Mouse (Mus musculus) megakaryocyte, embryonic 14.5 days (primary cell): ENCODE data around the gene Gm26938. TPM values are rescaled to one million over a fixed set of nuclear protein-coding genes. Genes with fewer than 3 reads are reported as not detected.

Experiments
- H3K27me3 ChIP-seq: replicated peaks from 2 replicates; pipeline ENCODE3; 2012; ENCODE audit warnings: inconsistent platforms
- H3K36me3 ChIP-seq: replicated peaks from 2 replicates; pipeline ENCODE3; 2012; ENCODE audit warnings: low read length, inconsistent platforms, mixed read lengths
- H3K4me1 ChIP-seq: 2 replicates; pipeline ENCODE4 v1.6.1; 2012; ENCODE audit warnings: inconsistent platforms
- H3K4me3 ChIP-seq: replicated peaks from 2 replicates; pipeline ENCODE3; 2012; ENCODE audit warnings: moderate library complexity, mild to moderate bottlenecking, inconsistent platforms
- H3K9me3 ChIP-seq: 2 replicates; pipeline ENCODE4 v1.6.1; 2012; ENCODE audit warnings: inconsistent platforms
- FLI1 ChIP-seq: IDR thresholded peaks from 2 replicates; pipeline ENCODE4 v1.6.1; 2012; ENCODE audit warnings: low read length, inconsistent platforms, mixed read lengths
- GATA1 ChIP-seq: IDR thresholded peaks from 3 replicates; pipeline ENCODE4 v1.6.1; 2012; ENCODE audit warnings: mixed read lengths, low read length, inconsistent platforms, borderline replicate concordance
- polyA plus RNA-seq: library from polyadenylated mRNA; stranded (reverse); fragments of >175 nt; gene quantifications from 2 replicates; pipeline ENCODE4 v1.2.3, GENCODE M21; 2012; ENCODE audit warnings: low replicate concordance; ENCODE audit not compliant: insufficient read depth

Gene Gm26938
- polyA plus RNA-seq, 1 experiment = not detected

DNA sequence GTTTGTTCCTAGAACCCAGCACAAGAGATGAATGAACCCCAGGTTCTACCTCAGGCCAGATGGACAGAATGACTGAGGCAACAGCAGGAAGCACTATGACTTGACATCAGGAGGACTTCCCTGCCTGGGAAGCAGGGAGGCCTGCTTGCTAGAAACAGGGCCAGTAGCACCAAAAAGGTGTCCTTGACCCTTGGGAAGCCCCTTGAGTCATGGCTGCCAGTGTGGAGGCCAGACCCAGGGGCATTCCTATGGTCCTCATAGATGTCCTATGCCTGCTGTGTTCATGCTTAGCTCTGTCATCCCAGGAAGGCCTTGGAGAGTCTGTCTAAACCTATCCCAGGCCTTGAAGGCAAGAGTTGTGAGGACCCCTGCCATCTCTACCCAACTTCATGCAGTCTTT lies 9.8 kb downstream of the Gm26938 start:
- no peak overlapping the region for H3K4me3 ChIP-seq
- H3K9me3 ChIP-seq = no peaks in the 10 kb centered on the region
- TF ChIP-seq FLI1 (no peak), GATA1 (no peak)
- H3K36me3 ChIP-seq = peaks cover 21% of the 10 kb centered on the region
- H3K4me1 ChIP-seq = peaks cover 80% of the 10 kb centered on the region
- no peaks in the 10 kb centered on the region for H3K27me3 ChIP-seq

DNA sequence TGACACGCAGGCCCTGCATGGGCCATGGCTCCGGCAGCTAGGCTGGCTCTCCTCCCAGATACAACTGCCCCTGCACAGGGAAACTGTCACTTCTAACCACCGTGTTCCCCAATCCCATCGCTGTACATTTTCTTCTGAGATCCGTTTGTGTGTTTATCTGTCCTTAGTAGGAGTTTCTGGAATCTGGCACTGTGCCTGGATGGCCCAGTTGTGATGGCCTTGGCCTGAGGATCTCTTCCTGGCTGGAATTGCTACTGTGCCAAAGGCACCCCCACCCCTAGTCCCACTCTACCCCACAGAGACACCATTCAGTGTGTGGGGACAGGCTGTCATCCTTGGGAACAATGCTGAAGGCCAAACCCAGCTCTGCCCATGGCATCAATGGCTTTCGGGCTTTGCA lies 10.2 kb downstream of the Gm26938 start:
- TF ChIP-seq GATA1 (no peak), FLI1 (no peak)
- H3K4me1 ChIP-seq = peaks cover 85% of the 10 kb centered on the region
- no peaks in the 10 kb centered on the region for H3K27me3 ChIP-seq

DNA sequence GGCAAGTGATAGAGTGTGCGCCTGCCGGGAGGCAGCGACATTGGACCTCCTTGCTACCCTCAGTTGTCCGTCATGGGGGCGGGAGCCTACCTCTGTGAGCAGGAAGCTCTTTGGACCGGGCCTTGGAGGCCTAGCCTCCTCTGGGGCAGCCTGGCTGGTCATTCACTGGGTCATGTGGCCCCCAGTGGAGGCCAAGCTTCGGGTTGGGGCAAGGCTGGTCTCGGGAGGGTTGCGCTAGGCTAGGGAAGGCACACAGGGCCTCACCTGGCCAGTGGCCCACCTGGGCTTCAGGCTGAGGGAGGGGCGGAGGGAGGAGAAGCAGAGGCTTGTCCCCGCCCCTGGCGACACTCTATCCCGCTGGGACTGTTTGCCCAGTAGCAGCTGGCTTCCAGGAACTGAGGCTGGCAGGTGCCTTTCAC lies 12.2 kb downstream of the Gm26938 start:
- H3K36me3 ChIP-seq = no peaks in the 10 kb centered on the region
- no peak overlapping the region for H3K4me3 ChIP-seq
- TF ChIP-seq FLI1 (no peak), GATA1 (no peak)
- H3K27me3 ChIP-seq = no peaks in the 10 kb centered on the region
- H3K9me3 ChIP-seq = no peaks in the 10 kb centered on the region
- peaks cover 88% of the 10 kb centered on the region for H3K4me1 ChIP-seq

More for the DNA sequence above, 10.2 kb downstream of the Gm26938 start:
- peaks cover 16% of the 10 kb centered on the region for H3K36me3 ChIP-seq
- H3K9me3 ChIP-seq = no peaks in the 10 kb centered on the region
- peak overlapping the region; percentile 42 for H3K4me3 ChIP-seq

DNA sequence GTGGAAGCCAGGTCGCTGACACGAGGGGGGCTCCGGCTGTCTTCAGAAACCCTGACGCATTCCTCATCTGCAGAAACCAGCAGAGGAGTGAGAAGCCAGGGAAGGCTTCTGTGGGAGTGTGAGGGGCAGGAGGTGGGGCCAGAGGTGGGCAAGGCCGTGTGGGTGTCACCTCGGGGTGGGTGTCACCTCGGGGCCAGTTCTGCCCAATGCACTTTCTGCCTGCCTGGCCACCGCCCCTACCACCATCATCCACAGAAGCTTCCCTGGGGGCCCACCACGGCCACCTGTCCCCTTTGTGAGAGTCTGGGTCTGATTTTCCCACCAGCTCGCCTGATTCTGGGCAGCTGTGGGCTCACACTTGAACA lies 13.1 kb downstream of the Gm26938 start:
- peaks cover 4% of the 10 kb centered on the region for H3K36me3 ChIP-seq
- no peak overlapping the region for H3K4me3 ChIP-seq
- TF ChIP-seq FLI1 = no peak
- no peak for TF ChIP-seq GATA1
- H3K4me1 ChIP-seq = peaks cover 85% of the 10 kb centered on the region
- H3K27me3 ChIP-seq = no peaks in the 10 kb centered on the region
- no peaks in the 10 kb centered on the region for H3K9me3 ChIP-seq

DNA sequence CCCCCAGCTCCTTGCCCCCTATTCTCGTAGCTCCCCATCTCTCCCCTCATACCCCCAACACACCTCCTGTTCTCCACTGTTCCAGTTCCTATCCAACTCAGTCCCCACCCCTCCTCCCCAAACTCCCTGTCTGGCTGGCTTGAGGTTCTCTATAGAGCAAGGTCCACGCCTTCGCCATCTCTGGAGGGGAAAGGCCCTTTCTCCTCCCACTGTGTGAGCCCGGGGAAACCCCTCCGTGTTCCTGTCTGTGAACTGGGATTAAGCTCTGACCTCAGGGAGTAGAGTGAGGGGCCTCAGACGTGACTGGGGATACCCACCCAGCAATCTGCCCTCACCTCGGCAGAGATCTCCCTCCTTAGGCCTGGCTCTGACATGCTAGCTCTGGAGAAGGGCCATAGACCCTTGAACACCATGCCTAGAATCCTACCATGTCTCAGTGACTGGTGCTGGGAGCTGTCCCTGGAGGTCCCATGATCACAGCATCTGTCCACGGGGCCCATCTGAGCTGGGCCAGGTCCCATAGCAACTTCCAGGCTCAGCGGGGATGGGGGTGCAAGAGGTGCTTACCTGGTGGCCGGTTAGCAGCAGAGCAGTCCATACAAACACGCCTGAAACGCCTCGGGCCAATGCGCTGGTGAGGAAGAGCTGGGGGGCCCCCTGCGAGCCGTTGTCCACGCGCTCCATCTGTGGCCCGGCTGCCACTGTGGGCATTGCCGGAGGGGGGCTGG lies 13.6 kb downstream of the Gm26938 start:
- TF ChIP-seq FLI1 = no peak
- TF ChIP-seq GATA1 = no peak
- Histone ChIP-seq H3K4me3 (peak overlapping the region; percentile 78), H3K27me3 (no peaks in the 10 kb centered on the region), H3K4me1 (peaks cover 85% of the 10 kb centered on the region), H3K36me3 (peaks cover 10% of the 10 kb centered on the region), H3K9me3 (no peaks in the 10 kb centered on the region)

DNA sequence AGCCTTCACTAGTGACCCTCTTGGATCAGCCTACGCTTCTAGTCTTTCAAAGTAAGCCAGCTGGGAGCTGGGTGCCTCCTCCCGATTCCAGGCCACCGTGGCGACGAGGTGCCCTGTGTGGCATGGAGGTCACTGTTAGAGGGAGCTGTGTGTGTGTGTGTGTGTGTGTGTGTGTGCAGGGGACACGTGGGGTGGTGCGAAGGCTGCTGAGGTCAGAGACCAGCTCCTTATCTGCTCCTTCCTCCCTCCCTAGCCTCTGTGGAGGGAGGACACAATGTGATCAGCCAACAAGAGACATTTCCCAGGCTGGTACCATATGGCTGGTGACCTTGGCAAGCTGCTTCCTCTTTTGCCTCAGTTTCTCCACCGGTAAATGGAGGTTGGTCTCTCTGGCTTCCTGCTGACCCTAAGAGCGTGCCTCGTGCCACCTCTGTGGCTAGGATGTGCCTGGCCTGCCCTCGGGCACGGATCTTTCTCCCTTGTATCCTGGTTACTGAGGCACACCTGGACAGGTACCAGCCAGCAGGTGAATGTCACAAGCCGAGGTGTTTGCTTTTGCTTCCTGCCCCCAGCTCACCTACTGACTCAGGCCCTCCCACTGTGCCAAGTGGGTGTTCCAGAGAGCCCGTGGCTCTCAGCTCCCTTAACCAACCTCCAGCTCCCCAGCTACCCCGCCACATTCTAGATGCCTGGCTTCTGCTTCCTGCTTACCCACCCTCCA lies 14.4 kb downstream of the Gm26938 start:
- TF ChIP-seq FLI1 = no peak
- TF ChIP-seq GATA1 = no peak
- no peaks in the 10 kb centered on the region for H3K9me3 ChIP-seq
- H3K4me1 ChIP-seq = peaks cover 81% of the 10 kb centered on the region
- H3K36me3 ChIP-seq = peaks cover 13% of the 10 kb centered on the region
- H3K27me3 ChIP-seq = no peaks in the 10 kb centered on the region
- H3K4me3 ChIP-seq = peak overlapping the region; percentile 78

DNA sequence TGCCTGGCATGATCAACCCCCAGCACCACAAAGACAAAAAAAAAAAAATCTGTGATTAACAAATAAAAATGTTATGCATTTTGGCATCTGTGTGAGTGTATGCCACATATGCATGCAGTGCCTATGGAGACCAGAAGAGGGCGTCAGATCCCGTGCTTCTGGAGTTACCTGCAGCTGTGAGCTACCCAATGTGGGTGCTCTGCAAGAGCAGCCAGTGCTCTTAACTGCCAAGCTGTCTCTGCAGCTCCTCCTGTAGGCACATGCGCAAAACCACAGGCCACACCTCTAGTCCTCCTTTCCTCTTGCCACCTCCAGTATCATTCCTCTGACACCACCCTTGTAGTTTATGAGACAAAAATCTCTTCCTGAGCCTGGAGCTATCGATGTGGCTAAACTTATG lies 16.8 kb downstream of the Gm26938 start:
- no peak for TF ChIP-seq GATA1
- no peak for TF ChIP-seq FLI1
- Histone ChIP-seq H3K36me3 (peaks cover 32% of the 10 kb centered on the region), H3K27me3 (no peaks in the 10 kb centered on the region), H3K4me3 (no peak overlapping the region), H3K9me3 (no peaks in the 10 kb centered on the region), H3K4me1 (peaks cover 82% of the 10 kb centered on the region)

DNA sequence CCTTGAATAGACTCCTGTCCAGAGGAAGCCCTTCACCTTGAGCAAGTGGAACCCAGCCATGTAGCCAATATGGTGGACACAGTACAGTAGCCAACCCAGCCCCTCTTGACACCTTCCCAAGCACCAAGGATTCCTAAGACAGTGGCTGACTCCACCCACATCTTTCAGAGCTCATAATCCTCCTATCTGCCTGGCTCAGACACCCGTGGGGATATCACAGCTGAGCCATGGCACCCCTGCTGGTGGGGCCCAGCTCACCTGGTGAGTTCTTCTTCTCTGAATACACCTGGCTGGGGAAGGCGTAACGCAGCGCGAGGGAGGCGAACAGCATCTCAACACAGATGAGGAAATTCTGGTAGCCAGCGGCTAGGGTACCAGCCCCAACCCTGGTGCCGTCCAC lies 20.3 kb downstream of the Gm26938 start:
- Histone ChIP-seq H3K4me3 (no peak overlapping the region), H3K9me3 (no peaks in the 10 kb centered on the region), H3K4me1 (peaks cover 82% of the 10 kb centered on the region), H3K27me3 (no peaks in the 10 kb centered on the region), H3K36me3 (peaks cover 56% of the 10 kb centered on the region)
- TF ChIP-seq FLI1 (no peak), GATA1 (no peak)

DNA sequence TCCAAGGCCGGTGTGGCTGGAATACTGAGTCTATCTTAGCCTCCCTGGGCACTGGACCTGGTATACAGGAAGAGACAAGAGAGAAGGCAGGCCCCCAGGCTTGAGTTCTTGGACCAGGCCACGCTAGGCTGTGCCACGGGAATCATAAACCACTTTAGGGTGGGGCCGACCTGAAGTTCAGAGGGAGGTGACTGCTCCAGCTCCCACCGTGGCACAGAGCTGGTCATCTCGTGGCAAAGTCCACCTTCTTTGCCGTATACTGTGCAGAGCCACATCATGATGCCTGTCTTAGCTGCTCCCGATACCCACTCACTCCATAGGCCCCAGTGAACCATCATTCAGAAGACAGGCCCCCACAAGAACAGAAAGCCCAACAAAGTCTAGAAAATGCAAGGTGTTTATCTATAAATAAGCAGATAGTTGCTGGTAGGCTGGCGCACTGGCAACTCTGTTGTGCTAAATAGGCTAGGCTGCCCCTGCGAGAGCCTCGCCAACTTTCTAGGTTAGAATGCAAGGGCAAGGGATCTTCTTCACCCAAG lies 21.6 kb downstream of the Gm26938 start:
- H3K4me3 ChIP-seq = peak overlapping the region; percentile 83
- no peaks in the 10 kb centered on the region for H3K9me3 ChIP-seq
- TF ChIP-seq FLI1 = no peak
- no peak for TF ChIP-seq GATA1
- H3K4me1 ChIP-seq = peaks cover 92% of the 10 kb centered on the region
- H3K27me3 ChIP-seq = no peaks in the 10 kb centered on the region
- peaks cover 69% of the 10 kb centered on the region for H3K36me3 ChIP-seq

DNA sequence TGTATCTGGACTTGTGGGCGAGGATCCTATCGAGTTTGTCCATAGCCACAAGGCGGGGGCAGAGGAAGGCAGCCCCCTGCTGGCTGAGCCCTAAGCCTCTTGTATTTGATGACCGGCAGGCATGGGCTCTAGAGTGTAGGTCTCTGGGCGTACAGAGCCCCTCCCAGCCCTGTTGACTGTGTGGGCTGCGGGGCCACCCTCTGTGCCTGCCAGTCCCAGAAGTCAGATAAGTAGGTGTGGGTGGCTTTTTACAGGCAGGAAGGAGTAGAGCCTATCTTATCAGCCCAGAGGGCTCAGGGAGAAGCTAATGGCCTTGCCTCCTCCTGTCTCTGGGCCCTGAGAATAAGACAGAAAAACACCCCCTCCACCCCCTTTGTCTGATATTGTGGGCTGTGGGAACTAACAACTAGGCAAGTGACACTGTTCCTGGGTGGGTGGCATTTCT lies 22.1 kb downstream of the Gm26938 start:
- TF ChIP-seq GATA1 (peak; percentile 70; the same call in 2 of the 3 replicates), FLI1 (no peak)
- no peaks in the 10 kb centered on the region for H3K9me3 ChIP-seq
- H3K36me3 ChIP-seq = peaks cover 74% of the 10 kb centered on the region
- H3K27me3 ChIP-seq = no peaks in the 10 kb centered on the region
- peaks cover 92% of the 10 kb centered on the region for H3K4me1 ChIP-seq
- peak overlapping the region; percentile 83 for H3K4me3 ChIP-seq
